Mouse (Mus musculus): Measurements from ENCODE around the gene Yrdc. TPM values are rescaled to one million over a fixed set of nuclear protein-coding genes. Genes with fewer than 3 reads are reported as not detected.

Yrdc gene
- polyA plus RNA-seq, 1 experiment from 2014 or later = 31.2 TPM

DNA sequence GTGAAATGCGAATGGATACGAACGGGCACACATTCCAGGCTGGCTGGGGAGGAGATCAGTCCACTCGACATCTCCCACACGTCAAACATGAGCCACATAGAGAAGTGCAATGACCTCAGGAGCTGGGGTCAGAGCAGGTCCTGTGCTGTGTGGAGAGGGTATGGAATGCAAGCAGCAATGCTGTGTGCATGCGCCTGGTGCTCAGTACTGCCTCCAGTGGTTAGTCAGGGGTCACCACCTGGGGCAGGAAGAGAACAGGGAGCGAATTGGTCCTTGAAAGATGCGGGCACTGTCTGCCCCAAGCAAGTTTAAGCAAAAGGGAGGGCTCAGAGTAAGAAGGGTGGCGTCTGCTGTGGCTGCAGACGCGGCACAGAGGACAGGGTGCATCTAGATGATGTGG is 7.0 kb upstream of the Yrdc start:
- no peak for TF ChIP-seq EP300 (optimal IDR thresholded peaks at IDR 0.05)
- TF ChIP-seq CTCF (IDR thresholded peaks at IDR 0.05; ENCODE audit: low read depth) = peak; percentile 83
- no peaks in the 10 kb centered on the region for H3K4me1 ChIP-seq (replicated peaks; ENCODE audit: control insufficient read depth, insufficient read depth)
- no peaks in the 10 kb centered on the region for H3K9me3 ChIP-seq (ENCODE audit: control insufficient read depth, low read length)
- peak; percentile 55 for ATAC-seq (ENCODE audit: low FRiP score, low TSS enrichment)
- H3K36me3 ChIP-seq (ENCODE audit: control insufficient read depth, insufficient read depth, low read length) = peaks cover 3% of the 10 kb centered on the region; the same call in 1 of the 2 replicates
- no peaks in the 10 kb centered on the region for H3K27me3 ChIP-seq (ENCODE audit: control insufficient read depth, insufficient read depth, low read length)
- no peak overlapping the region for H3K4me2 ChIP-seq (replicated peaks; ENCODE audit: low read depth)
- no peak overlapping the region for H3K9ac ChIP-seq (ENCODE audit: low read length)
- peak; percentile 58 for DNase-seq (ENCODE audit: low spot score)
- WGBS = 51% methylated on average over 11 of the region's 11 CpGs
- no peak overlapping the region for H3K4me3 ChIP-seq (ENCODE audit: low read depth, low read length)
- H3K27ac ChIP-seq (replicated peaks) = no peak overlapping the region

DNA sequence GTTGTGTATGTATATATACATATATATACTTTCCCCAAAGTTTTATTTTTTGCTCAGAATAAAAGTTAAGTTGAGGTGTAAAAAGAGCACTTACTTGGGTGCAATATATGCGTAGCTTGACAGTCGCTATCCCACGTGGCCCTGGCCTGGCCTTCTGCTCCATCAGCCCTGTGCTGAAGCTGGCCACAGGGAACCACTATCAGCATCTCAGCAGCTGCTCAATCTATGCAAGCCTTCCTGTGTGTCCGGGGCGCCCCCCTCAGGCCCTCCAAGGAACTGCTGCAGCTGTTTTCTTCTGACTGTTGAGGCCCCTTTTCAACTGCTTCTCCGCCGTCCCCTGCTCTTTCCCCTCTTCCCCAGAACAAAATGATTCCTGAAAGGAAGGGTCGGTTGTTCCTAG is 2.9 kb upstream of the Yrdc start:
- Histone ChIP-seq H3K9ac (ENCODE audit: low read length) (no peak overlapping the region), H3K9me3 (ENCODE audit: control insufficient read depth, low read length) (no peaks in the 10 kb centered on the region), H3K4me2 (replicated peaks; ENCODE audit: low read depth) (no peak overlapping the region), H3K27me3 (ENCODE audit: control insufficient read depth, insufficient read depth, low read length) (no peaks in the 10 kb centered on the region), H3K4me3 (ENCODE audit: low read depth, low read length) (no peak overlapping the region), H3K36me3 (ENCODE audit: control insufficient read depth, insufficient read depth, low read length) (no peaks in the 10 kb centered on the region), H3K4me1 (replicated peaks; ENCODE audit: control insufficient read depth, insufficient read depth) (peaks cover 3% of the 10 kb centered on the region; the same call in 1 of the 2 replicates), H3K27ac (replicated peaks) (no peak overlapping the region)
- no peak for TF ChIP-seq EP300 (optimal IDR thresholded peaks at IDR 0.05)
- TF ChIP-seq CTCF (IDR thresholded peaks at IDR 0.05; ENCODE audit: low read depth) = peak; percentile 95
- no peak for ATAC-seq (ENCODE audit: low FRiP score, low TSS enrichment)
- 4% methylated on average over 8 of the region's 8 CpGs for WGBS
- DNase-seq (ENCODE audit: low spot score) = peak; percentile 79

DNA sequence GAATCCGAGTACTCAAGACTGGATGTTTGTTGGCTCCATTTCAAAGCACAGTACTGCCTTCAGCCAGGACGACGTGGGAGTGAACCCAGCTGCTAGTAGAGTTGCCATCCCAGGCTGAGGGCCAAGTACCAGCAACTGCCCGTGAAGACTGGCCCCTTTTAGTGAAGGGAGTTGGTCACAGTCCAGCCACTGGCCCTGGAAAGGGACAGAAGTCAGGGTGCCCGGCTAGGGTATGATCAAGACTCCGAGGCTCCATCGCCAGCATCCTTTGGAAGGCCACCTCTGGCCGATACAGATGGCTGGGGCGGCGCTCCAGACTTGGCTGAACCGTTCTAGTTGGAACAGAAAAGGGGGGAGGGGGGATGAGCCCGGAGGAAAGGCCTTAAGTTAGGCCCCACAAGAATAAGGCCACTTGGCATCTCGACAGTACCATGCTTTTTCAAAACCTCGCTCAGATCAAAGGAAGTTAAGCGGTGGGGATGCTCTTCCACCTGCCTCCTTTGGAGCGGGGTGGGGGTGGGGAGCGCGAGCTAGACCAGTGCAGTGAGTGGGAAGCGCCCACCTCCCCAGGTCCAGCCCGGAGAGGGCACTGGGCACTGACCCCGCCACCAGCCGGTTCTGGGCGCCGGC is 733 bp upstream of the Yrdc start:
- TF ChIP-seq EP300 (optimal IDR thresholded peaks at IDR 0.05) (no peak), CTCF (IDR thresholded peaks at IDR 0.05; ENCODE audit: low read depth) (no peak)
- WGBS = 3% methylated on average over 24 of the region's 24 CpGs
- peak overlapping the region; percentile 97 for H3K4me3 ChIP-seq (ENCODE audit: low read depth, low read length)
- peaks cover 10% of the 10 kb centered on the region; the same call in 1 of the 2 replicates for H3K36me3 ChIP-seq (ENCODE audit: control insufficient read depth, insufficient read depth, low read length)
- peak; percentile 43 for DNase-seq (ENCODE audit: low spot score)
- H3K4me2 ChIP-seq (replicated peaks; ENCODE audit: low read depth) = peak overlapping the region; percentile 81
- peak overlapping the region; percentile 86 for H3K9ac ChIP-seq (ENCODE audit: low read length)
- peaks cover 3% of the 10 kb centered on the region; the same call in 1 of the 2 replicates for H3K4me1 ChIP-seq (replicated peaks; ENCODE audit: control insufficient read depth, insufficient read depth)
- H3K9me3 ChIP-seq (ENCODE audit: control insufficient read depth, low read length) = no peaks in the 10 kb centered on the region
- H3K27ac ChIP-seq (replicated peaks) = peak overlapping the region; percentile 97
- ATAC-seq (ENCODE audit: low FRiP score, low TSS enrichment) = peak; percentile 5
- H3K27me3 ChIP-seq (ENCODE audit: control insufficient read depth, insufficient read depth, low read length) = no peaks in the 10 kb centered on the region

DNA sequence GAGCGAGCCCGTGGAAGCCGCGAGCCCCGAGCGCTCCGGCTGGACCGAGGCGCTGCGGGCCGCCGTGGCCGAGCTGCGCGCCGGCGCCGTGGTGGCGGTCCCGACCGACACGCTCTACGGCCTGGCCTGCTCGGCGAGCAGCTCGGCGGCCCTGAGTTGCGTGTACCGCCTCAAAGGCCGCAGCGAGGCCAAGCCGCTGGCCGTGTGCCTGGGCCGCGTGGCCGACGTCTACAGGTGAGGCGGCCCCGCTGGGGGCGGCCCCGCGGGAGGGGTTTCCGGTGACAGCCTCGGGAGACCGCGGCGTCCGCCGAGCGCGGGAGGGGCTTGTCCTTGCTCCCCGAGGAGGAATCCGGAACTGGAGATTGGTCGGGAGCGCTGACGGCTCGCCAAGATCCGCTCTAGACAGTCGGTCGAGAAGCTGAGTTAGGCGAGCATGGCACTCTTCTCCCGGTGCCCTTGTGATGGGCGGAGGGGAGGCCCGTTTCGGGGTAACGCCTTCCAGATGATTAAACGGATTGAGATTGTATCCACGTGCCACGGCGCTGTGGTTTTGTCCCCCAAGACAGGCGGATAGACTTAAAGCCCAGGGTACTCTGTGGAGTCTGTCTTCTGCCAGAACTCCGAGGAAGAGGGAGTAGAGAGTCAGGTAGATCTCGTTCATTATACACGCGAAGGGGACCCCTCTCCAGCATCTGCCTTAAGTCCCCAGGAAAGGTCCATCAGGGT is 617 bp downstream of the Yrdc start, which contains the start of gene 1110065P20Rik:
Gene 1110065P20Rik, minus strand, starts transcription at position 264 of the 726 bp plus-strand sequence.
- TF ChIP-seq CTCF (IDR thresholded peaks at IDR 0.05; ENCODE audit: low read depth) (no peak), EP300 (optimal IDR thresholded peaks at IDR 0.05) (no peak)
- 1% methylated on average over 74 of the region's 75 CpGs for WGBS

GRCm38 (mm10) chr4:124856294-124856693 is 5.8 kb downstream of the Yrdc start:
- Histone ChIP-seq H3K9me3 (ENCODE audit: control insufficient read depth, low read length) (no peaks in the 10 kb centered on the region), H3K36me3 (ENCODE audit: control insufficient read depth, insufficient read depth, low read length) (peaks cover 19% of the 10 kb centered on the region; the same call in 1 of the 2 replicates), H3K4me1 (replicated peaks; ENCODE audit: control insufficient read depth, insufficient read depth) (no peaks in the 10 kb centered on the region), H3K4me2 (replicated peaks; ENCODE audit: low read depth) (no peak overlapping the region), H3K4me3 (ENCODE audit: low read depth, low read length) (no peak overlapping the region), H3K27me3 (ENCODE audit: control insufficient read depth, insufficient read depth, low read length) (peaks cover 2% of the 10 kb centered on the region; the same call in 1 of the 2 replicates), H3K9ac (ENCODE audit: low read length) (no peak overlapping the region), H3K27ac (replicated peaks) (no peak overlapping the region)
- ATAC-seq (ENCODE audit: low FRiP score, low TSS enrichment) (no peak), DNase-seq (ENCODE audit: low spot score) (no peak)
- no peak for TF ChIP-seq CTCF (IDR thresholded peaks at IDR 0.05; ENCODE audit: low read depth)
- TF ChIP-seq EP300 (optimal IDR thresholded peaks at IDR 0.05) = no peak
- 93% methylated on average over 8 of the region's 8 CpGs for WGBS

More for the DNA sequence above, 617 bp downstream of the Yrdc start, which contains the start of gene 1110065P20Rik:
- peak within 1 kb of the TSS; percentile 97 for H3K27ac ChIP-seq (replicated peaks)
- H3K4me1 ChIP-seq (replicated peaks; ENCODE audit: control insufficient read depth, insufficient read depth) = peaks cover 3% of the 10 kb centered on the region; the same call in 1 of the 2 replicates
- no peaks in the 10 kb centered on the region for H3K27me3 ChIP-seq (ENCODE audit: control insufficient read depth, insufficient read depth, low read length)
- peak within 1 kb of the TSS; percentile 97 for H3K4me3 ChIP-seq (ENCODE audit: low read depth, low read length)
- peak; percentile 71 for ATAC-seq (ENCODE audit: low FRiP score, low TSS enrichment)
- peak; percentile 91 for DNase-seq (ENCODE audit: low spot score)
- peaks cover 15% of the 10 kb centered on the region; the same call in 1 of the 2 replicates for H3K36me3 ChIP-seq (ENCODE audit: control insufficient read depth, insufficient read depth, low read length)
- H3K4me2 ChIP-seq (replicated peaks; ENCODE audit: low read depth) = peak within 1 kb of the TSS; percentile 81
- H3K9me3 ChIP-seq (ENCODE audit: control insufficient read depth, low read length) = no peaks in the 10 kb centered on the region
- H3K9ac ChIP-seq (ENCODE audit: low read length) = peak within 1 kb of the TSS; percentile 86

Measured in stomach, postnatal 0 days (tissue).